Mouse (Mus musculus) liver, embryonic 11.5 days (tissue): ENCODE results near the gene Acadvl. TPM values are rescaled to one million over a fixed set of nuclear protein-coding genes. Genes with fewer than 3 reads are reported as not detected.

Experiments
- ATAC-seq: fragments of 200-750 bp; cut with Nextera tagmentation; replicated peaks from 2 replicates; pipeline ENCODE4 v1.8.0; 2017; ENCODE audit warnings: moderate number of reproducible peaks, mild to moderate bottlenecking, moderate TSS enrichment, moderate library complexity; ENCODE audit not compliant: low FRiP score
- DNase-seq: peaks from one replicate; pipeline ENCODE4 v3.0.0-alpha.2; 2017; ENCODE audit warnings: low spot score
- H3K27ac ChIP-seq: fragments of 300-500 bp; sonication (generic); 2 replicates; pipeline ENCODE4 v1.5.1; 2014; ENCODE audit warnings: mild to moderate bottlenecking, low read depth, low read length, control low read depth
- H3K27me3 ChIP-seq: fragments of 300-500 bp; sonication (generic); replicated peaks from 2 replicates; pipeline ENCODE4 v1.6.1; 2014; ENCODE audit warnings: low read length, mixed read lengths; ENCODE audit not compliant: control insufficient read depth, insufficient read depth
- H3K36me3 ChIP-seq: fragments of 300-500 bp; sonication (generic); 2 replicates; pipeline ENCODE4 v1.6.1; 2014; ENCODE audit warnings: mild to moderate bottlenecking, low read length, moderate library complexity, mixed read lengths; ENCODE audit not compliant: control insufficient read depth, insufficient read depth
- H3K4me1 ChIP-seq: fragments of 300-500 bp; sonication (generic); replicated peaks from 2 replicates; pipeline ENCODE4 v1.6.1; 2014; ENCODE audit warnings: low read length, mixed read lengths; ENCODE audit not compliant: control insufficient read depth, insufficient read depth
- H3K4me2 ChIP-seq: fragments of 300-500 bp; sonication (generic); 2 replicates; pipeline ENCODE4 v1.6.1; 2014; ENCODE audit warnings: mild to moderate bottlenecking, control low read depth, moderate library complexity
- H3K4me3 ChIP-seq: fragments of 300-500 bp; sonication (generic); 2 replicates; pipeline ENCODE4 v1.5.1; 2014; ENCODE audit warnings: low read depth, low read length, control low read depth
- H3K9ac ChIP-seq: fragments of 300-500 bp; sonication (generic); 2 replicates; pipeline ENCODE4 v1.6.1; 2014; ENCODE audit warnings: low read depth, low read length, control low read depth
- H3K9me3 ChIP-seq: fragments of 300-500 bp; sonication (generic); 2 replicates; pipeline ENCODE4 v1.6.1; 2016; ENCODE audit warnings: low read length, inconsistent platforms, mixed read lengths; ENCODE audit not compliant: control insufficient read depth
- WGBS: fragments of 180-500 bp; shearing (Covaris S2); extraction: QIAGEN DNeasy Blood & Tissue Kit; methylation state at CpG from one replicate; pipeline ENCODE4 v1.1.7; 2014; 5-methylcytosine and 5-hydroxymethylcytosine counted together
- polyA plus RNA-seq: library from polyadenylated mRNA; unstranded; fragments of >200 nt; fragmentation: Nextera tagmentation; extraction: Ambion mirVana; gene quantifications from 2 replicates; pipeline ENCODE4 v1.2.1, GENCODE M21; 2014

The Acadvl gene
- polyA plus RNA-seq, 1 experiment from 2014 or later, result 85.7 TPM

GRCm38 (mm10) chr11:70049366-70049765, 34.2 kb upstream of the Acadvl start:
- no peak overlapping the region for H3K27ac ChIP-seq
- WGBS, result 82% methylated on average over 6 of the region's 6 CpGs
- H3K9me3 ChIP-seq, result no peaks in the 10 kb centered on the region
- H3K4me2 ChIP-seq, result no peak overlapping the region
- ATAC-seq (no peak), DNase-seq (no peak)
- H3K4me3 ChIP-seq, result no peak overlapping the region
- no peaks in the 10 kb centered on the region for H3K27me3 ChIP-seq
- no peaks in the 10 kb centered on the region for H3K4me1 ChIP-seq
- no peak overlapping the region for H3K9ac ChIP-seq
- no peaks in the 10 kb centered on the region for H3K36me3 ChIP-seq

GRCm38 (mm10) chr11:70045435-70045834, 30.2 kb upstream of the Acadvl start:
- H3K36me3 ChIP-seq, result no peaks in the 10 kb centered on the region; the same call in 1 of the 2 replicates
- H3K4me3 ChIP-seq, result no peak overlapping the region
- H3K27me3 ChIP-seq, result no peaks in the 10 kb centered on the region
- H3K27ac ChIP-seq, result no peak overlapping the region
- no peak for DNase-seq
- no peak for ATAC-seq
- H3K9me3 ChIP-seq, result no peaks in the 10 kb centered on the region
- WGBS, result 56% methylated on average over 9 of the region's 9 CpGs
- peaks cover 1% of the 10 kb centered on the region; the same call in 1 of the 2 replicates for H3K4me1 ChIP-seq
- no peak overlapping the region for H3K4me2 ChIP-seq
- H3K9ac ChIP-seq, result no peak overlapping the region

GRCm38 (mm10) chr11:70043665-70044064, 28.5 kb upstream of the Acadvl start:
- no peaks in the 10 kb centered on the region for H3K27me3 ChIP-seq
- no peaks in the 10 kb centered on the region for H3K9me3 ChIP-seq
- no peak overlapping the region for H3K4me2 ChIP-seq
- H3K4me3 ChIP-seq, result no peak overlapping the region
- H3K27ac ChIP-seq, result no peak overlapping the region
- H3K36me3 ChIP-seq, result no peaks in the 10 kb centered on the region; the same call in 1 of the 2 replicates
- WGBS, result 88% methylated on average over 7 of the region's 7 CpGs
- no peak overlapping the region for H3K9ac ChIP-seq
- H3K4me1 ChIP-seq, result peaks cover 4% of the 10 kb centered on the region; the same call in 1 of the 2 replicates
- DNase-seq (no peak), ATAC-seq (no peak)

GRCm38 (mm10) chr11:70042309-70043085, 27.3 kb upstream of the Acadvl start:
- H3K36me3 ChIP-seq, result no peaks in the 10 kb centered on the region; the same call in 1 of the 2 replicates

GRCm38 (mm10) chr11:70040184-70040583, 25.0 kb upstream of the Acadvl start:
- ATAC-seq (no peak), DNase-seq (no peak)
- peaks cover 4% of the 10 kb centered on the region; the same call in 1 of the 2 replicates for H3K4me1 ChIP-seq
- no peak overlapping the region for H3K4me2 ChIP-seq
- no peaks in the 10 kb centered on the region for H3K27me3 ChIP-seq
- H3K9me3 ChIP-seq, result no peaks in the 10 kb centered on the region
- no peak overlapping the region for H3K9ac ChIP-seq
- 72% methylated on average over 7 of the region's 7 CpGs for WGBS
- no peak overlapping the region for H3K4me3 ChIP-seq
- no peak overlapping the region for H3K27ac ChIP-seq
- no peaks in the 10 kb centered on the region; the same call in 1 of the 2 replicates for H3K36me3 ChIP-seq

More at GRCm38 (mm10) chr11:70042309-70043085, 27.3 kb upstream of the Acadvl start:
- Histone ChIP-seq H3K9ac (no peak overlapping the region), H3K27ac (no peak overlapping the region), H3K9me3 (no peaks in the 10 kb centered on the region), H3K4me1 (peaks cover 4% of the 10 kb centered on the region; the same call in 1 of the 2 replicates), H3K4me3 (no peak overlapping the region), H3K4me2 (no peak overlapping the region), H3K27me3 (no peaks in the 10 kb centered on the region)
- ATAC-seq, result no peak
- no peak for DNase-seq
- 89% methylated on average over 23 of the region's 23 CpGs for WGBS

- H3K36me3 ChIP-seq, result no peaks in the 10 kb centered on the region; the same call in 1 of the 2 replicates
These were observed 24.4 kb upstream of the Acadvl start for GRCm38 (mm10) chr11:70039631-70040030.

GRCm38 (mm10) chr11:70038174-70038573, 23.0 kb upstream of the Acadvl start:
- Histone ChIP-seq H3K36me3 (peaks cover 4% of the 10 kb centered on the region; the same call in 1 of the 2 replicates), H3K27me3 (no peaks in the 10 kb centered on the region), H3K27ac (no peak overlapping the region), H3K4me2 (no peak overlapping the region), H3K4me1 (peaks cover 4% of the 10 kb centered on the region; the same call in 1 of the 2 replicates), H3K9me3 (no peaks in the 10 kb centered on the region), H3K9ac (no peak overlapping the region), H3K4me3 (no peak overlapping the region)
- 64% methylated on average over 7 of the region's 7 CpGs for WGBS
- DNase-seq, result no peak
- no peak for ATAC-seq

More at GRCm38 (mm10) chr11:70039631-70040030, 24.4 kb upstream of the Acadvl start:
- DNase-seq, result no peak
- no peak for ATAC-seq
- H3K9ac ChIP-seq, result no peak overlapping the region
- H3K27ac ChIP-seq, result no peak overlapping the region
- no peak overlapping the region for H3K4me2 ChIP-seq
- H3K9me3 ChIP-seq, result no peaks in the 10 kb centered on the region
- H3K4me3 ChIP-seq, result no peak overlapping the region
- peaks cover 4% of the 10 kb centered on the region; the same call in 1 of the 2 replicates for H3K4me1 ChIP-seq
- no peaks in the 10 kb centered on the region for H3K27me3 ChIP-seq
- 88% methylated on average over 10 of the region's 10 CpGs for WGBS

- ATAC-seq, result no peak
- Histone ChIP-seq H3K4me2 (no peak overlapping the region), H3K9ac (no peak overlapping the region), H3K9me3 (no peaks in the 10 kb centered on the region), H3K27me3 (no peaks in the 10 kb centered on the region), H3K36me3 (peaks cover 14% of the 10 kb centered on the region; the same call in 1 of the 2 replicates), H3K27ac (no peak overlapping the region), H3K4me3 (no peak overlapping the region), H3K4me1 (peaks cover 33% of the 10 kb centered on the region)
- DNase-seq, result no peak
- 95% methylated on average over 11 of the region's 11 CpGs for WGBS
These were observed 16.1 kb upstream of the Acadvl start for GRCm38 (mm10) chr11:70031321-70031670.
